Mouse (Mus musculus): ENCODE data around the gene Fam221b. TPM values are rescaled to one million over a fixed set of nuclear protein-coding genes. Genes with fewer than 3 reads are reported as not detected.

Gene Fam221b
- under 1 TPM; 0.17 to 0.18 TPM for total RNA-seq (2021)
- long read RNA-seq, experiment 1 = 0 reads
- long read RNA-seq, experiment 2 = 0 reads

- peak; percentile 83 to 86 for DNase-seq
- intact Hi-C loops (cut with DNase I) = no loop called here
Measured at GRCm38 (mm10) chr4:43668782-43669427, at the start of gene Fam221b, which contains the start of gene Tmem8b. Fam221b (minus strand) TSS chr4:43669145. Tmem8b (plus strand) TSS chr4:43668971.

DNA sequence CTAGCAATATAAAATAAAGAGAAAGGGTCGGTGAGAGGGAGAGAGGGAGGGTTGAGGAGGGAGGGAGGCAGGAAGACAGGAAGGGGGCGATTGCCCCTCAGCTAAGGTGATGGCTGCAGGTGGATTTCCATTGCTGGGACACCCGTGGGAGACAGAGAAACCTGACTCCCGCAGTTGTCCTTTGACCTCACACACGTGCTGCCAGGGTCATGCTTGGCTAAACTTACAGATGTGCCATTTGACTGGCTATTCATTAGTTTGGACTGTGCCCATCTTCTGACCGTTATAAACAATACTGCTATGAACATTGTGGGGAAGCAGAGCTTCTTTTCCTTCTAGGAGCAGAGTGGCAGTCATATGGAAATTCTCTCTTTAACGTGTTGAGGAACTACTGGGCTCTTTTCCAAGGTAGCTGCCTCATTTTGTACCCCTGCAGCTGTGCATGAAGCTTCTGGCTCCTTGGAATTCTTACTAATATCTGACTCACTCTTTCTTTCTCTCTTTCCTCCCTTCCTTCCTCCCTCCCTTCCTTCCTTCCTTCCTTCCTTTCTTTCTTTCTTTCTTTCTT, 44.8 kb upstream of the Fam221b start:
- intact Hi-C loops (cut with DNase I) = loop anchor here (10.0 kb wide), 1 partner anchor 279 kb away; no protein-coding TSS in a partner anchor
- no peak for DNase-seq

GRCm38 (mm10) chr4:43711821-43712220, 42.9 kb upstream of the Fam221b start:
- intact Hi-C loops (cut with DNase I) = loop anchor here (1.0 to 10.0 kb wide), 3 partner anchors 39 to 277 kb away; no protein-coding TSS in a partner anchor
- DNase-seq = peak; percentile 81 to 82

DNA sequence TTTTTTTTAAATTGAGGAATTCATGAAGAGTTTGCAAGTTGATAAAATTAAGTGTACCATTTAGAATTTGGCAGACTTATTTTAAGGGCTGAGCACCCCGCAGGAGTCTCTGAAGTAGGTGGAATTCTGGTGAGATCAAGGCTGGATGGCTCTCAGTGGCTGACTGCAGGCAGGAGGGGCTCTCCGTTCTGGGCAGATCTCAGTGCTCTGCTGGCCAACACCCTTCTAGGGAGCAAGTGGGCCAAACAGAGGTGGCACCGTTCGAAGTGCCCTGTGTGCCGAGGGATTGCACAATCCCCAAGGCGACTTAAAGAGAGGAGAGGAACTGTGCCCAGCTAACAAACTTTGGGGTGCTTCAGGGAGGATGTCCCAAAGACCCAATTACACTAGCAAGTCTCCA, 40.9 kb upstream of the Fam221b start, which contains the start of gene Olfr71:
TSS of gene Olfr71 (minus strand) at position 387 of the 400 bp plus-strand sequence.
- intact Hi-C loops (cut with DNase I) = loop anchor here (2.0 to 10.0 kb wide), 2 partner anchors 37 to 275 kb away; no protein-coding TSS in a partner anchor
- DNase-seq = no peak

DNA sequence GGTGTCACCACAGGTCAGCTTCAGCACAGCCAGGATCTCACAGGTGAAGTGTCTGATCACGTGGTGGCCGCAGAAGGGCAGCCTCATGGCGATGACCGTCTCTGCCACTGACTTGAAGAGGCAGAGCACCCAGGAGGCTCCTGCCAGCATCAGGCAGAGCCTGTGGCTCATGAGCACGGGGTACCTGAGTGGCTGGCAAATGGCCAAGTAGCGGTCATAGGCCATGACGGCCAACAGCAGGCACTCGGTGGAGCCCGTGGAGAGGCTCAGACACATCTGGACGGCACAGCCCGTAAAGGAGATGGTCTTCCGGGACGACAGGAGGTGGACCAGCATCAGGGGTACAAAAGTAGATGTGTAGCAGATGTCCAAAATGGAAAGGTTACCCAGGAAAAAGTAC, 37.0 kb upstream of the Fam221b start:
- intact Hi-C loops (cut with DNase I) = no loop called here
- no peak for DNase-seq

DNA sequence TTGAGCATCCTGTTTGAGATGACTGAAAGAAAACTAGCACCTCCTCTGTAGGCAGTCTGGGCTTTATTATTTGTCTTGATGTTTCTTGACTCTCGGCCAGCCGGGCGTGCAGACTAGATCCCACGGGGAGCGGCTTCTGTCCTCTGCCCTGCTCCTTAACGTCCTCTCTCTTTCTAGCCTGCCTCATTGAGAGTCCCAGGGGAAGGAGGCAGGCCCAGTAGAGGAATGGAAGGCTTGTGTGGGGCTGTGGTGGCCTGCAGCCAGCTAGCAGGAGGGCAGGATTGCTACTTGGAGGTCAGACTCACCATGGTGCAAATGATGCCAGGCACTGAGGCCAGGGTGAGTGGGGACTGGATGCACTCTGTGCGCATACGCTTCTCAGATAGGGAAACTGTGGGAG, 34.9 kb upstream of the Fam221b start:
- intact Hi-C loops (cut with DNase I) = no loop called here
- no peak for DNase-seq

DNA sequence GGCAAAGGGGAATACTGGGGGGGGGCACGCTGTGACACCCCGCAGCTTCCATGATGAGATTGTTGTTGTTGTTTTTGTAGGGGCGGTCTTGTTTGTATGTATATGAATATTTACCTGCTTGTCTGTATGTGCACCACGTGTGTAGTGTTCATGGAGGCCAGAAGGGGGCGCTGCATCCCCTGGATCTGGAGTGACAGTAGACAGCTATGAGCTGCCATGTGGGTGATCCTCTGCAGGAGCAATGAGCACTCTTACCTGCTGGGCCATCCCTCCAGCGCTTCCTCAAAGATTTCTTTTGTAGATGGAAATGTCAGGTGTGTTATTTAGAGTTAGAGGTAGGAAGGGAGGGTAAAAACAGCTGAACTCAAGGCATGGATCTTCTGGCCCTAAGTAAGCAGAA, 34.5 kb upstream of the Fam221b start:
- intact Hi-C loops (cut with DNase I) = no loop called here
- DNase-seq = no peak

GRCm38 (mm10) chr4:43700707-43701106, 31.8 kb upstream of the Fam221b start, which contains the start of gene Olfr70:
Olfr70 (minus strand) TSS chr4:43700807.
- DNase-seq = no peak
- intact Hi-C loops (cut with DNase I) = no loop called here

- DNase-seq = no peak
- intact Hi-C loops (cut with DNase I) = no loop called here
Measured at GRCm38 (mm10) chr4:43696561-43696960, 27.6 kb upstream of the Fam221b start.

- peak; percentile 43 to 60 for DNase-seq
- intact Hi-C loops (cut with DNase I) = no loop called here
Measured at GRCm38 (mm10) chr4:43695249-43695671, 26.3 kb upstream of the Fam221b start.

DNA sequence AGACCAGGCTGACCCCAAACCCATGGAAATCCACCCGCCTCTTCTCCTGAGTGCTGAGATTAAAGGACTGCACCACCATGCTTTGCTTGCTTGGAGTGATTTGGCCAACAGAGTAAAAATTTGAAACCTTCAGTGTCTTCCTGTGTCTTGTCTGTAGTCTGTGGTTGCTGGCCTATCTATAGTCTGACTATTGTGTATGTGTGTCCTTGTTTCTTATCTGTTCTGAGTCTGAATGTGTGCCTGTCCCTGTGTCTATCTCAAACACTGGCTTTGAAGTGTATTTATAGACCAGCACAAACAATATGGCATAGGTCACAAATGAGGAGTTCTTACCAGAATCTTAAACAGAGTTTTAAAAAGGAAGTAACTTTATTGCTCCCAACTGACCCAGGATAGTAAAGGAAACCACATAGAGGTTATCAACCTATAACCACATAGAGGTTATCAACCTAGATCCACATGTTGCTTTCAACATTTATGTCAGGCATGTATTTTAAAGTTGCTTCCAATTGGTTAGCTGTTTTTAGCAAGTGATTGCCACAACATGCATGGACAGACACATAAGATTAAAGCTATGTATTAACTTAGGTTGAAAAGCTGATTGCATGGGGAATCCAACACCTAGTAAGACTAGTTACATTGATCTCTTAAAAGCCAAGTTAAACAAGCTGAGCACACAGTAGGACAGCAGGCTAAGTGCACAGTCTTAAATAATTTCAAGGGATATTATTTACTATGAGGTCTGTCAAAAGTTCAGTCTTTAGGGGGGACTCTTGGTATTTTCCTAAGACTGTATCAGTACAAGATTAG, 25.7 kb upstream of the Fam221b start:
- DNase-seq = no peak
- intact Hi-C loops (cut with DNase I) = no loop called here

GRCm38 (mm10) chr4:43693806-43694241, 24.9 kb upstream of the Fam221b start:
- DNase-seq = no peak
- intact Hi-C loops (cut with DNase I) = no loop called here

DNA sequence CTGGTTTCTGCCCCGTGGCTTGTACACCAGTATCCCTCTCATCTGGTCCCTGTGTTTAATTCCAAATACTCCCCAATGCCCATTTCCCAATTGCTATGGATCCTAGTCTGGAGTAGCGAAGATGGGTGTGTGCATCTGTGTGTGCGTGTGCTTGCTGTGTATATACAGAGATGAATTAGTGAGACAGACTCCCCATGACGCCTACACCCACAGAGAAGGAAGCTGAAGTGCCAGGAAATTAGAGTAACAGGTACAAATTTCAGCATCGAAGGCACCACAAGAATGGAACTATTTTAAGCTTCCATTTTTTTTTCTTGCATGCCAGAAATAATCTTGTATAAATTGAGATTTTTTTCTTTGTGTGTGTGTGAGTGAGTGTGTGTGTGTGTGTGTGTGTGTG, 22.1 kb upstream of the Fam221b start:
- no peak for DNase-seq
- intact Hi-C loops (cut with DNase I) = no loop called here

- no peak for DNase-seq
- intact Hi-C loops (cut with DNase I) = no loop called here
Measured at GRCm38 (mm10) chr4:43690021-43690420, 21.1 kb upstream of the Fam221b start.

DNA sequence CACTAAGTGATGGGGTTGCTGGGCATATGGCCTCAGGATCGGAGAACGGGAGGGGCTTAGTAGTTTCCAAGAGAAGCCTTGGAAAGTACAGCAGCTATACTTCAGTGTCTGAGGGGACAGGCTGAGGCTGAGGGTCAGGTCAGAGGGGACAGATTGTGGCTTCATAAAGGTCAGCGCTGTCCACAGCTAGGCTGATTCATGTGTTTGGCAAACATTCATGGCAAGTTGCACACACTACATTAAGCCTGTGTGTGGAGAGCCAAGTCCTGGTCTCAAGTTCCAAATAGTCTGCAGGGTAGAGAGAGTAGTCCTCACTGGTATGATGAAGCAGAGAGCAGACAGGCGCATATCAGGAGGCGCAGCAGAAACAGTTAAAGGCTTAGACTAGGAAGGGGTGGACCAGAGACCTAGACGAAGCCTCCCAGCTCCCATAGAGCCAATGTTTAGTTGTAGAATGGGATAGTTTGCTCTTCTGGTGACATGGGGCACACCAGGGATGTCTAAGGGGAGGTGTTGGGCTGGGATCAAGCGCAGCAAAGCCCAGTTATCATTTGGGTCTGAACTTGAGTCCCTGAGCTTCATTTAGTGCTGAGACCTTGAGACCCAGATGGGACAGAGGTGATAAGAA, 10.6 kb upstream of the Fam221b start:
- intact Hi-C loops (cut with DNase I) = no loop called here
- DNase-seq = peak; percentile 43 to 64

- intact Hi-C loops (cut with DNase I) = no loop called here
- DNase-seq = no peak
Measured at GRCm38 (mm10) chr4:43678541-43678940, 9.6 kb upstream of the Fam221b start.

DNA sequence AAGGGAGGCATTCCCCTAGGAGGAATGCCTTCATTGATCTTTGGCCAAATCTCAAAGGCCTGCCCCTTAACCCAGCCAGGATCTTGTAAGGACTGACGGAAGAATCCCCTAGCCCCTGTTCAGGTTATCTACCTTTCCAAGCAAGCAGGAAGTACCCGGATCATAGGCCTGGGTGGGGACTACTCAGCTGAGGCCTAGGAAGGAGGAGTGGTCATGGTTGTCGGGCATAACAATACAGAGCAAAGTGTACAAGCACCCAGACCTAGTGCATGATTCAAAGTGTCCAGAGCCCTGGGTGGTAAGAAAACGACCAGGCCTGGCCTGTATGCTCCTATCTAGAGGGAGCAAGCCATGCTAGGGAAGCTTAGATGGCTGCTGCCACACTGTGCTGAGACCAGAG, 6.7 kb upstream of the Fam221b start:
- intact Hi-C loops (cut with DNase I) = no loop called here
- no peak for DNase-seq

DNA sequence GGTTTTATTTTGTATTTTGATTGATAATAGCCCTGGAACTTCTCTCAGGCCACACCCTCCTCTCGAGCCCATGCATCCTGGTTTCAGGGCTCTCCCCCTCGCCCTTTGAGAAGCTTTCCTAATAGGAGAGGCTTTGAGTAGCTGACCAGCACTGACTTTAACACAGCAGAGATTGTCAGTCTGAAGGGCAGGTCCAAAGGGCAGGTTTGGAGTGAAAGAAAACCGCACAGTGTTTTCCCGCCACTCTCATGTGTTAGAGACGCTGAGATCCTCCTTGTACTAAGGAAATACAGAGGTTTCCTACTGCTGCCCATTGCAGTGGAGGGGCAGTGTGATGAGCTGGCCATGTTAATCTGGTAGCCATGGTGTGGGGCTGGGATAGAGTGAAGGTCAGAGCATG, 6.0 kb upstream of the Fam221b start:
- intact Hi-C loops (cut with DNase I) = no loop called here
- no peak for DNase-seq

GRCm38 (mm10) chr4:43673703-43674102, 4.8 kb upstream of the Fam221b start:
- no peak for DNase-seq
- intact Hi-C loops (cut with DNase I) = loop anchor here (2.0 kb wide), 1 partner anchor 37 kb away; the partner anchor contains the start of gene Olfr71

DNA sequence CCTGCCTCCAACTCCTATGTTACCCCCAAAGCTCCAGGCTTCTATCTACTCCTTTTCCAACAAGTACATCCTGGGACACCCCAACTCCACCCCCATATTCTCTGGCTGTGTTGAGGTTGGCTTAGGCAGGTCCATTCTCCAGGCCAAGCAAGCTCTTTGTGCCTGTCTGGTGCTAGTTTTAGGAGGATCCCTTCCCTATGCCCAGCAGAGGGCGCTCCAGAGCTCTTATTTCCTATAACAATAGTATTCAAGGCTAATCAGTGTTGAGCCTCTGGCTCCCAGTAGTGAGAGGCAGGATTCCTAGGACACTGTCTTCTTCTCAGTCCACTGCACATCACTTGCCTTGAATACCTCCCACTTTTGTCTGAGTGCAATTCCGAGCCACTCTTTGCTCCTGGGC, 3.1 kb upstream of the Fam221b start:
- intact Hi-C loops (cut with DNase I) = loop anchor here (2.0 kb wide), 1 partner anchor 39 kb away; the partner anchor contains the start of gene Olfr71
- peak; percentile 86 for DNase-seq
